Mouse (Mus musculus) limb, embryonic 12.5 days (tissue): ENCODE measurements at regions not wholly inside any gene's neighbourhood (a gene's known extent, or its start where the extent isn't known, plus 50 kb on each side); places are given as distances from the start of the nearest gene placed in this dataset.

Experiments used
- ATAC-seq: fragments of 200-750 bp; cut with Nextera tagmentation; 2 replicates; pipeline ENCODE4 v1.8.0; 2017; ENCODE audit warnings: low read depth, moderate TSS enrichment; ENCODE audit not compliant: insufficient number of reproducible peaks, insufficient read depth, low FRiP score, low TSS enrichment
- H3K27ac ChIP-seq: fragments of 300-500 bp; sonication (generic); 2 replicates; pipeline ENCODE4 v1.5.1; 2016; ENCODE audit warnings: mild to moderate bottlenecking, moderate library complexity
- H3K27me3 ChIP-seq: fragments of 300-500 bp; sonication (generic); 2 replicates; pipeline ENCODE4 v1.6.1; 2016; ENCODE audit warnings: mild to moderate bottlenecking, moderate library complexity
- H3K36me3 ChIP-seq: fragments of 300-500 bp; sonication (generic); 2 replicates; pipeline ENCODE4 v1.6.1; 2016; ENCODE audit warnings: mild to moderate bottlenecking, moderate library complexity
- H3K4me1 ChIP-seq: fragments of 300-500 bp; sonication (generic); replicated peaks from 2 replicates; pipeline ENCODE4 v1.6.1; 2016
- H3K4me2 ChIP-seq: fragments of 300-500 bp; sonication (generic); 2 replicates; pipeline ENCODE4 v1.6.1; 2016; ENCODE audit warnings: mild to moderate bottlenecking, moderate library complexity
- H3K4me3 ChIP-seq: fragments of 300-500 bp; sonication (generic); replicated peaks from 2 replicates; pipeline ENCODE4 v1.5.1; 2016; ENCODE audit warnings: mild to moderate bottlenecking
- H3K9ac ChIP-seq: fragments of 300-500 bp; sonication (generic); replicated peaks from 2 replicates; pipeline ENCODE4 v1.6.1; 2016; ENCODE audit warnings: mild to moderate bottlenecking, moderate library complexity
- H3K9me3 ChIP-seq: fragments of 300-500 bp; sonication (generic); 2 replicates; pipeline ENCODE4 v1.6.1; 2016; ENCODE audit warnings: mild to moderate bottlenecking, moderate library complexity
- whole genome bisulfite sequencing: fragments of 180-500 bp; shearing (Covaris S2); methylation state at CpG from one replicate; pipeline ENCODE4 v1.1.7; 2016; 5-methylcytosine and 5-hydroxymethylcytosine counted together

- Histone ChIP-seq H3K4me1 (peaks cover 52% of the 10 kb centered on the region), H3K27ac (peak overlapping the region; percentile 73; the same call in 1 of the 2 replicates)
- WGBS = 11% methylated on average over 22 of the region's 22 CpGs
These were observed 70.5 kb upstream of the Zfp217 start for GRCm38 (mm10) chr2:170218230-170219044.

GRCm38 (mm10) chr2:170216311-170216710 is 68.4 kb upstream of the Zfp217 start:
- Histone ChIP-seq H3K27ac (no peak overlapping the region), H3K4me1 (peaks cover 32% of the 10 kb centered on the region), H3K4me3 (no peak overlapping the region), H3K9me3 (peaks cover 6% of the 10 kb centered on the region), H3K4me2 (no peak overlapping the region), H3K36me3 (no peaks in the 10 kb centered on the region), H3K27me3 (no peaks in the 10 kb centered on the region; the same call in 1 of the 2 replicates), H3K9ac (no peak overlapping the region)
- 89% methylated on average over 7 of the region's 7 CpGs for WGBS
- ATAC-seq = no peak

More at GRCm38 (mm10) chr2:170218230-170219044, 70.5 kb upstream of the Zfp217 start:
- no peak for ATAC-seq
- Histone ChIP-seq H3K27me3 (no peaks in the 10 kb centered on the region; the same call in 1 of the 2 replicates), H3K4me2 (peak overlapping the region; percentile 65), H3K4me3 (peak overlapping the region; percentile 37), H3K9me3 (peaks cover 6% of the 10 kb centered on the region), H3K9ac (peak overlapping the region; percentile 48), H3K36me3 (no peaks in the 10 kb centered on the region)

GRCm38 (mm10) chr2:170209121-170209520 is 61.2 kb upstream of the Zfp217 start:
- no peak overlapping the region for H3K9ac ChIP-seq
- peaks cover 14% of the 10 kb centered on the region for H3K27me3 ChIP-seq
- no peak overlapping the region for H3K27ac ChIP-seq
- H3K4me3 ChIP-seq = no peak overlapping the region
- no peaks in the 10 kb centered on the region for H3K36me3 ChIP-seq
- no peak overlapping the region for H3K4me2 ChIP-seq
- no peaks in the 10 kb centered on the region for H3K9me3 ChIP-seq
- 76% methylated on average over 12 of the region's 12 CpGs for WGBS
- peaks cover 23% of the 10 kb centered on the region for H3K4me1 ChIP-seq
- ATAC-seq = no peak

- no peak overlapping the region for H3K9ac ChIP-seq
- H3K9me3 ChIP-seq = no peaks in the 10 kb centered on the region
- WGBS = 80% methylated on average over 7 of the region's 7 CpGs
- H3K36me3 ChIP-seq = no peaks in the 10 kb centered on the region
- H3K27ac ChIP-seq = no peak overlapping the region
- H3K4me3 ChIP-seq = no peak overlapping the region
- H3K4me1 ChIP-seq = peaks cover 23% of the 10 kb centered on the region
- no peak overlapping the region for H3K4me2 ChIP-seq
- ATAC-seq = no peak
- peaks cover 16% of the 10 kb centered on the region for H3K27me3 ChIP-seq
These were observed 60.0 kb upstream of the Zfp217 start for GRCm38 (mm10) chr2:170207878-170208277.

GRCm38 (mm10) chr2:170207395-170207794 is 59.5 kb upstream of the Zfp217 start:
- no peaks in the 10 kb centered on the region for H3K36me3 ChIP-seq
- H3K4me1 ChIP-seq = peaks cover 23% of the 10 kb centered on the region
- no peak overlapping the region for H3K4me3 ChIP-seq
- no peaks in the 10 kb centered on the region for H3K9me3 ChIP-seq
- no peak overlapping the region for H3K27ac ChIP-seq
- H3K27me3 ChIP-seq = peaks cover 16% of the 10 kb centered on the region
- H3K4me2 ChIP-seq = no peak overlapping the region
- H3K9ac ChIP-seq = no peak overlapping the region
- WGBS = 92% methylated on average over 6 of the region's 6 CpGs
- no peak for ATAC-seq

- WGBS = 62% methylated on average over 14 of the region's 14 CpGs
- Histone ChIP-seq H3K27ac (no peak overlapping the region), H3K4me1 (peaks cover 23% of the 10 kb centered on the region), H3K36me3 (no peaks in the 10 kb centered on the region), H3K9ac (no peak overlapping the region), H3K9me3 (no peaks in the 10 kb centered on the region), H3K4me2 (no peak overlapping the region), H3K27me3 (peaks cover 16% of the 10 kb centered on the region), H3K4me3 (no peak overlapping the region)
- no peak for ATAC-seq
These were observed 59.0 kb upstream of the Zfp217 start for GRCm38 (mm10) chr2:170206870-170207269.

- Histone ChIP-seq H3K36me3 (no peaks in the 10 kb centered on the region), H3K4me3 (no peak overlapping the region; the same call in 1 of the 2 replicates), H3K27me3 (peaks cover 16% of the 10 kb centered on the region), H3K27ac (no peak overlapping the region), H3K9ac (no peak overlapping the region), H3K4me1 (peaks cover 23% of the 10 kb centered on the region), H3K4me2 (peak overlapping the region; percentile 67), H3K9me3 (no peaks in the 10 kb centered on the region)
- WGBS = 13% methylated on average over 6 of the region's 6 CpGs
- 0 out of 2 replicates have a peak, but pooled peaks have one; percentile 52 for ATAC-seq
These were observed 58.5 kb upstream of the Zfp217 start for GRCm38 (mm10) chr2:170206442-170206754.

- H3K4me3 ChIP-seq = peak overlapping the region; percentile 32
- H3K4me1 ChIP-seq = peaks cover 23% of the 10 kb centered on the region
- no peak for ATAC-seq
- 1% methylated on average over 17 of the region's 17 CpGs for WGBS
- H3K27me3 ChIP-seq = peaks cover 16% of the 10 kb centered on the region
- H3K4me2 ChIP-seq = peak overlapping the region; percentile 67
- H3K36me3 ChIP-seq = no peaks in the 10 kb centered on the region
- peak overlapping the region; percentile 42 for H3K27ac ChIP-seq
- no peaks in the 10 kb centered on the region for H3K9me3 ChIP-seq
- H3K9ac ChIP-seq = peak overlapping the region; percentile 31; the same call in 1 of the 2 replicates
These were observed 57.9 kb upstream of the Zfp217 start for GRCm38 (mm10) chr2:170205591-170206441.

- Histone ChIP-seq H3K4me3 (peak overlapping the region; percentile 32), H3K36me3 (no peaks in the 10 kb centered on the region), H3K9me3 (no peaks in the 10 kb centered on the region), H3K4me2 (peak overlapping the region; percentile 67), H3K27me3 (peaks cover 16% of the 10 kb centered on the region), H3K9ac (no peak overlapping the region), H3K4me1 (peaks cover 23% of the 10 kb centered on the region), H3K27ac (no peak overlapping the region)
- ATAC-seq = no peak
- 26% methylated on average over 10 of the region's 10 CpGs for WGBS
These were observed 57.0 kb upstream of the Zfp217 start for GRCm38 (mm10) chr2:170204768-170205514.

- ATAC-seq = no peak
These were observed 55.6 kb upstream of the Zfp217 start for GRCm38 (mm10) chr2:170203496-170203895.

More at GRCm38 (mm10) chr2:170203496-170203895, 55.6 kb upstream of the Zfp217 start:
- Histone ChIP-seq H3K36me3 (no peaks in the 10 kb centered on the region), H3K4me3 (no peak overlapping the region), H3K27ac (no peak overlapping the region), H3K4me2 (no peak overlapping the region), H3K4me1 (peaks cover 19% of the 10 kb centered on the region), H3K9ac (no peak overlapping the region), H3K27me3 (peaks cover 16% of the 10 kb centered on the region), H3K9me3 (no peaks in the 10 kb centered on the region)
- 85% methylated on average over 5 of the region's 5 CpGs for WGBS
